Mouse (Mus musculus): Measurements from ENCODE around the gene Abhd4.

- no peak for TF ChIP-seq POLR2A (IDR thresholded peaks at IDR 0.05; ENCODE audit: insufficient read length, low read depth)
- TF ChIP-seq REST (IDR thresholded peaks at IDR 0.05; ENCODE audit: insufficient read depth, insufficient read length) = no peak
- TF ChIP-seq POLR2AphosphoS2 (IDR thresholded peaks at IDR 0.05; ENCODE audit: insufficient read length, low read depth) = no peak
- TF ChIP-seq CEBPB (IDR thresholded peaks at IDR 0.05; ENCODE audit: insufficient read depth, poor library complexity, severe bottlenecking) = no peak
- TF ChIP-seq MAX (IDR thresholded peaks at IDR 0.05; ENCODE audit: low read depth) = no peak
- no peak for TF ChIP-seq TCF12 (IDR thresholded peaks at IDR 0.05; ENCODE audit: insufficient read depth, poor library complexity, severe bottlenecking)
- TF ChIP-seq MYOG (IDR thresholded peaks at IDR 0.05; ENCODE audit: control insufficient read depth in 1 of 3, insufficient read depth in 1 of 3, insufficient read length in 2 of 3, low read depth in 2 of 3) = no peak
- no peak for TF ChIP-seq SRF (IDR thresholded peaks at IDR 0.05; ENCODE audit: control insufficient read depth, insufficient read length, low read depth)
- no peak for TF ChIP-seq USF1 (IDR thresholded peaks at IDR 0.05; ENCODE audit: low read depth)
- no peak for TF ChIP-seq E2F4 (IDR thresholded peaks at IDR 0.05; ENCODE audit: insufficient read depth)
- no peak for TF ChIP-seq MYOD1 (IDR thresholded peaks at IDR 0.05; ENCODE audit: control insufficient read depth in 1 of 3, insufficient read length in 2 of 3, low read depth in 2 of 3)
- no peak for TF ChIP-seq TCF3 (IDR thresholded peaks at IDR 0.05; ENCODE audit: insufficient read length, low read depth)
These were observed 39.1 kb upstream of the Abhd4 start for GRCm38 (mm10) chr14:54214901-54215300.

Data from myocyte (in vitro differentiated cells).